Mouse (Mus musculus) CD4-positive, CD25-positive, alpha-beta regulatory T cell, adult 9 weeks (primary cell): ENCODE results near the gene Ugt2a3. TPM values are rescaled to one million over a fixed set of nuclear protein-coding genes. Genes with fewer than 3 reads are reported as not detected.

Experiments used
- polyA plus RNA-seq: library from polyadenylated mRNA; unstranded; fragments of 100-300 nt; shearing (Covaris generic); gene quantifications from one replicate; pipeline ENCODE4 v1.2.1, GENCODE M21; 2017

Gene Ugt2a3
- not detected for polyA plus RNA-seq

DNA sequence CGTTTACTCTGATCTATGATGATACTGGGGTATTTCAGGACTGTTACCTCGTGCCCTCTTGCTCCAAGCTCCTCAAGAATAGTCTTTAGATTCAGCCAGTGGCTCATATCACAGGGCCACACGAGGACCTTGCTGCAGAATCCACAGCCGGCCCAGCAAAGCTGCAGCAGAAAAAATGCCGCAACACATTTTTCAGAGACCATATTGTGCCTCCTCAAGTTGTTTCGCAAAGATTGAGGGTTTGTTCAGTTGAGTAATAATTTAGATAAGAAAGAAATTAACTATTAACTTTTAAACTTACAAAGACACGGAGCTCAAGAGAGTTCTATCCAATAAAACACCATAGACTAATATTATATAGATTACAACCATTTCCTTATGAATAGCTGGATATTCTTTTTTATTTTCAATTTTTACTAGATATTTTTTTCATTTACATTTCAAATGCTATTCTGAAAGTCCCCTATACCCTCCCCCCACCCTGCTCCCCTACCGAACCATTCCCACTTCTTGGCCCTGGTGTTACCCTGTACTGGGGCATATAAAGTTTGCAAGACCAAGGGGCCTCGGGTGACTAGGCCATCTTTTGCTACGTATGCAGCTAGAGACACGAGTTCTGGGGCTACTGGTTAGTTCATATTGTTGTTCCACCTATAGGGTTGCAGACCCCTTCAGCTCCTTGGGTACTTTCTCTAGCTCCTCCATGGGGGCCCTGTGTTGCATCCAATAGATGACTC lies at the start of gene Ugt2a3:
Ugt2a3 (minus strand) TSS at position 235 of the 737 bp plus-strand sequence.

Other genes starting within 250 kb of the Ugt2a3 start
- gene Ugt2b36, start 244.6 kb downstream of the Ugt2a3 start, polyA plus RNA-seq = not detected
- not detected for gene Ugt2b5, start 196.9 kb downstream of the Ugt2a3 start, polyA plus RNA-seq
- not detected for gene Ugt2b37, start 82.4 kb downstream of the Ugt2a3 start, polyA plus RNA-seq
- not detected for gene Ugt2b38, start 87.0 kb upstream of the Ugt2a3 start, polyA plus RNA-seq
- gene Ugt2a2, start 145.1 kb upstream of the Ugt2a3 start, polyA plus RNA-seq = not detected
- not detected for gene Gm43638, start 149.6 kb upstream of the Ugt2a3 start, polyA plus RNA-seq
- gene Ugt2a1, start 153.7 kb upstream of the Ugt2a3 start, polyA plus RNA-seq = not detected
- gene Sult1b1, start 201.0 kb upstream of the Ugt2a3 start, polyA plus RNA-seq = not detected
- not detected for gene Sult1d1, start 231.8 kb upstream of the Ugt2a3 start, polyA plus RNA-seq